Mouse (Mus musculus) limb, embryonic 12.5 days (tissue): ENCODE measurements around the gene Drc7. TPM values are rescaled to one million over a fixed set of nuclear protein-coding genes. Genes with fewer than 3 reads are reported as not detected.

Experiments used
- ATAC-seq: fragments of 200-750 bp; cut with Nextera tagmentation; 2 replicates; pipeline ENCODE4 v1.8.0; 2017; ENCODE audit warnings: low read depth, moderate TSS enrichment; ENCODE audit not compliant: insufficient number of reproducible peaks, insufficient read depth, low FRiP score, low TSS enrichment
- H3K27ac ChIP-seq: fragments of 300-500 bp; sonication (generic); 2 replicates; pipeline ENCODE4 v1.5.1; 2016; ENCODE audit warnings: mild to moderate bottlenecking, moderate library complexity
- H3K27me3 ChIP-seq: fragments of 300-500 bp; sonication (generic); 2 replicates; pipeline ENCODE4 v1.6.1; 2016; ENCODE audit warnings: mild to moderate bottlenecking, moderate library complexity
- H3K36me3 ChIP-seq: fragments of 300-500 bp; sonication (generic); 2 replicates; pipeline ENCODE4 v1.6.1; 2016; ENCODE audit warnings: mild to moderate bottlenecking, moderate library complexity
- H3K4me1 ChIP-seq: fragments of 300-500 bp; sonication (generic); replicated peaks from 2 replicates; pipeline ENCODE4 v1.6.1; 2016
- H3K4me2 ChIP-seq: fragments of 300-500 bp; sonication (generic); 2 replicates; pipeline ENCODE4 v1.6.1; 2016; ENCODE audit warnings: mild to moderate bottlenecking, moderate library complexity
- H3K4me3 ChIP-seq: fragments of 300-500 bp; sonication (generic); replicated peaks from 2 replicates; pipeline ENCODE4 v1.5.1; 2016; ENCODE audit warnings: mild to moderate bottlenecking
- H3K9ac ChIP-seq: fragments of 300-500 bp; sonication (generic); replicated peaks from 2 replicates; pipeline ENCODE4 v1.6.1; 2016; ENCODE audit warnings: mild to moderate bottlenecking, moderate library complexity
- H3K9me3 ChIP-seq: fragments of 300-500 bp; sonication (generic); 2 replicates; pipeline ENCODE4 v1.6.1; 2016; ENCODE audit warnings: mild to moderate bottlenecking, moderate library complexity
- WGBS: fragments of 180-500 bp; shearing (Covaris S2); methylation state at CpG from one replicate; pipeline ENCODE4 v1.1.7; 2016; 5-methylcytosine and 5-hydroxymethylcytosine counted together
- polyA plus RNA-seq: library from polyadenylated mRNA; unstranded; fragments of >200 nt; fragmentation: Nextera tagmentation; extraction: Ambion mirVana; gene quantifications from 2 replicates; pipeline ENCODE4 v1.2.1, GENCODE M21; 2016

The Drc7 gene
- polyA plus RNA-seq, 1 experiment from 2014 or later, result not detected

GRCm38 (mm10) chr8:95059812-95060533 lies 5.1 kb downstream of the Drc7 start:
- H3K27ac ChIP-seq, result no peak overlapping the region
- no peaks in the 10 kb centered on the region for H3K36me3 ChIP-seq
- no peak for ATAC-seq
- no peak overlapping the region for H3K9ac ChIP-seq
- 74% methylated on average over 6 of the region's 6 CpGs for WGBS
- H3K4me1 ChIP-seq, result no peaks in the 10 kb centered on the region
- no peak overlapping the region for H3K4me3 ChIP-seq
- no peaks in the 10 kb centered on the region for H3K9me3 ChIP-seq
- no peak overlapping the region for H3K4me2 ChIP-seq
- H3K27me3 ChIP-seq, result 0 out of 2 replicates have a peak, but pooled peaks cover 3% of the 10 kb centered on the region

GRCm38 (mm10) chr8:95064531-95064930 lies 9.6 kb downstream of the Drc7 start:
- no peaks in the 10 kb centered on the region for H3K27me3 ChIP-seq
- 95% methylated on average over 2 of the region's 2 CpGs for WGBS

GRCm38 (mm10) chr8:95067582-95067981 lies 12.7 kb downstream of the Drc7 start:
- H3K27ac ChIP-seq, result no peak overlapping the region
- H3K9me3 ChIP-seq, result no peaks in the 10 kb centered on the region
- H3K4me2 ChIP-seq, result no peak overlapping the region
- no peak overlapping the region for H3K4me3 ChIP-seq
- no peaks in the 10 kb centered on the region for H3K36me3 ChIP-seq
- 0 out of 2 replicates have a peak, but pooled peaks have one; percentile 66 for ATAC-seq
- H3K4me1 ChIP-seq, result no peaks in the 10 kb centered on the region
- no peak overlapping the region for H3K9ac ChIP-seq
- no peaks in the 10 kb centered on the region for H3K27me3 ChIP-seq
- 43% methylated on average over 3 of the region's 3 CpGs for WGBS

More at GRCm38 (mm10) chr8:95064531-95064930, 9.6 kb downstream of the Drc7 start:
- H3K4me3 ChIP-seq, result no peak overlapping the region
- H3K4me1 ChIP-seq, result no peaks in the 10 kb centered on the region
- no peak for ATAC-seq
- H3K9ac ChIP-seq, result no peak overlapping the region
- H3K4me2 ChIP-seq, result no peak overlapping the region
- no peaks in the 10 kb centered on the region for H3K36me3 ChIP-seq
- no peaks in the 10 kb centered on the region for H3K9me3 ChIP-seq
- no peak overlapping the region for H3K27ac ChIP-seq

GRCm38 (mm10) chr8:95075504-95075903 lies 20.6 kb downstream of the Drc7 start:
- WGBS, result 79% methylated on average over 3 of the region's 3 CpGs
- Histone ChIP-seq H3K9me3 (no peaks in the 10 kb centered on the region), H3K27me3 (peaks cover 3% of the 10 kb centered on the region; the same call in 1 of the 2 replicates), H3K4me3 (no peak overlapping the region), H3K36me3 (no peaks in the 10 kb centered on the region), H3K4me2 (no peak overlapping the region), H3K27ac (no peak overlapping the region), H3K4me1 (no peaks in the 10 kb centered on the region), H3K9ac (no peak overlapping the region)
- ATAC-seq, result no peak

- Histone ChIP-seq H3K27me3 (peaks cover 3% of the 10 kb centered on the region; the same call in 1 of the 2 replicates), H3K4me3 (no peak overlapping the region), H3K4me2 (no peak overlapping the region), H3K27ac (no peak overlapping the region), H3K9me3 (no peaks in the 10 kb centered on the region), H3K9ac (no peak overlapping the region), H3K36me3 (no peaks in the 10 kb centered on the region), H3K4me1 (no peaks in the 10 kb centered on the region)
- WGBS, result 80% methylated on average over 17 of the region's 17 CpGs
- ATAC-seq, result no peak
Measured at GRCm38 (mm10) chr8:95076151-95076550, 21.2 kb downstream of the Drc7 start.

GRCm38 (mm10) chr8:95078055-95078454 lies 23.2 kb downstream of the Drc7 start:
- Histone ChIP-seq H3K4me2 (no peak overlapping the region), H3K9me3 (no peaks in the 10 kb centered on the region), H3K27ac (no peak overlapping the region), H3K36me3 (no peaks in the 10 kb centered on the region), H3K27me3 (peaks cover 3% of the 10 kb centered on the region; the same call in 1 of the 2 replicates), H3K4me3 (no peak overlapping the region), H3K4me1 (peaks cover 10% of the 10 kb centered on the region), H3K9ac (no peak overlapping the region)
- ATAC-seq, result no peak
- 77% methylated on average over 3 of the region's 3 CpGs for WGBS

GRCm38 (mm10) chr8:95079305-95079704 lies 24.4 kb downstream of the Drc7 start:
- H3K4me3 ChIP-seq, result no peak overlapping the region
- WGBS, result 90% methylated on average over 4 of the region's 4 CpGs
- no peak overlapping the region for H3K4me2 ChIP-seq
- no peak overlapping the region for H3K9ac ChIP-seq
- ATAC-seq, result no peak
- no peak overlapping the region for H3K27ac ChIP-seq
- H3K36me3 ChIP-seq, result peaks cover 12% of the 10 kb centered on the region
- H3K27me3 ChIP-seq, result peaks cover 3% of the 10 kb centered on the region; the same call in 1 of the 2 replicates
- no peaks in the 10 kb centered on the region for H3K9me3 ChIP-seq
- peaks cover 10% of the 10 kb centered on the region for H3K4me1 ChIP-seq

GRCm38 (mm10) chr8:95080381-95081341 lies 25.8 kb downstream of the Drc7 start, which contains the start of gene Katnb1:
Gene Katnb1 (plus strand): TSS chr8:95081186.
- H3K4me3 ChIP-seq, result peak within 1 kb of the TSS; percentile 78
- no peaks in the 10 kb centered on the region for H3K9me3 ChIP-seq
- peak within 1 kb of the TSS; percentile 91 for H3K4me2 ChIP-seq
- H3K9ac ChIP-seq, result peak within 1 kb of the TSS; percentile 82
- peaks cover 10% of the 10 kb centered on the region for H3K4me1 ChIP-seq
- peaks cover 3% of the 10 kb centered on the region; the same call in 1 of the 2 replicates for H3K27me3 ChIP-seq
- ATAC-seq, result peak; percentile 97
- H3K36me3 ChIP-seq, result peaks cover 26% of the 10 kb centered on the region
- peak within 1 kb of the TSS; percentile 86 for H3K27ac ChIP-seq
- WGBS, result under 1% methylated on average over 47 of the region's 47 CpGs

GRCm38 (mm10) chr8:95081650-95082049 lies 26.7 kb downstream of the Drc7 start:
- Histone ChIP-seq H3K9ac (peak overlapping the region; percentile 82), H3K9me3 (no peaks in the 10 kb centered on the region), H3K27ac (peak overlapping the region; percentile 86), H3K4me2 (peak overlapping the region; percentile 91), H3K27me3 (0 out of 2 replicates have a peak, but pooled peaks cover 3% of the 10 kb centered on the region), H3K4me1 (peaks cover 10% of the 10 kb centered on the region), H3K4me3 (peak overlapping the region; percentile 78), H3K36me3 (peaks cover 32% of the 10 kb centered on the region)
- no peak for ATAC-seq
- 9% methylated on average over 11 of the region's 11 CpGs for WGBS

GRCm38 (mm10) chr8:95084261-95084660 lies 29.4 kb downstream of the Drc7 start:
- Histone ChIP-seq H3K36me3 (peaks cover 57% of the 10 kb centered on the region), H3K9me3 (no peaks in the 10 kb centered on the region)

More at GRCm38 (mm10) chr8:95084261-95084660, 29.4 kb downstream of the Drc7 start:
- H3K4me3 ChIP-seq, result no peak overlapping the region
- WGBS, result 84% methylated on average over 4 of the region's 4 CpGs
- no peak for ATAC-seq
- no peak overlapping the region for H3K4me2 ChIP-seq
- peaks cover 10% of the 10 kb centered on the region for H3K4me1 ChIP-seq
- no peaks in the 10 kb centered on the region for H3K27me3 ChIP-seq
- no peak overlapping the region for H3K9ac ChIP-seq
- H3K27ac ChIP-seq, result no peak overlapping the region
